Mouse (Mus musculus) megakaryocyte-erythroid progenitor cell, adult 5-6 weeks (primary cell): ENCODE measurements around the gene R3hcc1l. TPM values are rescaled to one million over a fixed set of nuclear protein-coding genes. Genes with fewer than 3 reads are reported as not detected.

Experiments used
- ATAC-seq: replicated peaks from 2 replicates; pipeline ENCODE4 v1.8.0; 2016; ENCODE audit warnings: mild to moderate bottlenecking, inconsistent platforms; ENCODE audit not compliant: severe bottlenecking, poor library complexity, low FRiP score, low TSS enrichment
- total RNA-seq, 2 experiments: library from RNA; stranded (forward) in 1 of 2; stranded (reverse) in 1 of 2; fragments of 200-1000, 215-1000 nt in 1 of 2; fragments of >200 nt in 1 of 2; fragmentation: Nextera tagmentation in 1 of 2; gene quantifications; 2 replicates each; pipeline ENCODE4 v1.2.3; 2014 to 2017

Gene R3hcc1l
- total RNA-seq (2014; fragmentation: Nextera tagmentation) (27.0 and 32.3 TPM in 2 replicates), total RNA-seq (2017) (25.3 and 31.3 TPM in 2 replicates)

- peak; percentile 95 for ATAC-seq
Observed at GRCm38 (mm10) chr19:42518620-42519310, at the start of gene R3hcc1l. Gene R3hcc1l (plus strand): TSS chr19:42518759.

- no peak for ATAC-seq
Observed at GRCm38 (mm10) chr19:42471571-42471970, 47.0 kb upstream of the R3hcc1l start.

- ATAC-seq = no peak
Observed at GRCm38 (mm10) chr19:42472831-42473230, 45.7 kb upstream of the R3hcc1l start.

- no peak for ATAC-seq
Observed at GRCm38 (mm10) chr19:42477769-42478168, 40.8 kb upstream of the R3hcc1l start.

GRCm38 (mm10) chr19:42478303-42478702 lies 40.3 kb upstream of the R3hcc1l start:
- ATAC-seq = no peak

GRCm38 (mm10) chr19:42485443-42485842 lies 33.1 kb upstream of the R3hcc1l start:
- ATAC-seq = no peak

- ATAC-seq = no peak
Observed at GRCm38 (mm10) chr19:42487261-42487660, 31.3 kb upstream of the R3hcc1l start.

GRCm38 (mm10) chr19:42493257-42493917 lies 25.2 kb upstream of the R3hcc1l start:
- ATAC-seq = no peak

- no peak for ATAC-seq
Observed at GRCm38 (mm10) chr19:42504156-42504555, 14.4 kb upstream of the R3hcc1l start.

GRCm38 (mm10) chr19:42509625-42510024 lies 8.9 kb upstream of the R3hcc1l start:
- ATAC-seq = no peak

GRCm38 (mm10) chr19:42510276-42511171 lies 8.0 kb upstream of the R3hcc1l start:
- peak; percentile 59; the same call in 1 of the 2 replicates for ATAC-seq

- ATAC-seq = no peak
Observed at GRCm38 (mm10) chr19:42515656-42516055, 2.9 kb upstream of the R3hcc1l start.

- ATAC-seq = no peak
Observed at GRCm38 (mm10) chr19:42516121-42516520, 2.4 kb upstream of the R3hcc1l start.

- ATAC-seq = no peak
Observed at GRCm38 (mm10) chr19:42517957-42518619, 471 bp upstream of the R3hcc1l start.

GRCm38 (mm10) chr19:42519760-42520159 lies 1.2 kb downstream of the R3hcc1l start:
- no peak for ATAC-seq

- no peak for ATAC-seq
Observed at GRCm38 (mm10) chr19:42524703-42525102, 6.1 kb downstream of the R3hcc1l start.

GRCm38 (mm10) chr19:42529992-42530437 lies 11.5 kb downstream of the R3hcc1l start:
- peak; percentile 82 for ATAC-seq

GRCm38 (mm10) chr19:42534427-42534826 lies 15.9 kb downstream of the R3hcc1l start:
- ATAC-seq = no peak

- ATAC-seq = no peak
Observed at GRCm38 (mm10) chr19:42537600-42537999, 19.0 kb downstream of the R3hcc1l start.
